Mouse (Mus musculus): Measurements from ENCODE around the gene Rnf113a2.

GRCm38 (mm10) chr12:84408819-84409507 is 8.0 kb upstream of the Rnf113a2 start, which contains the start of the genes Entpd5 and Bbof1:
- TF ChIP-seq CTCF (IDR thresholded peaks at IDR 0.05; ENCODE audit: extremely low read depth, insufficient read depth, insufficient read length, insufficient replicate concordance), result no peak
- TF ChIP-seq POLR2A (IDR thresholded peaks at IDR 0.05; ENCODE audit: low read depth, low read length), result peak; percentile 25; the same call in 1 of the 2 replicates
